Mouse (Mus musculus) embryo, embryonic 10.5 days (tissue): ENCODE data around the gene Rtn3.
A peak's percentile ranks its signal among the peaks of the same experiment; 100 is the strongest.

Experiments
- DNase-seq: peaks from one replicate; pipeline ENCODE4 v3.0.0-alpha.2; 2015; ENCODE audit warnings: low spot score

The Rtn3 gene

DNA sequence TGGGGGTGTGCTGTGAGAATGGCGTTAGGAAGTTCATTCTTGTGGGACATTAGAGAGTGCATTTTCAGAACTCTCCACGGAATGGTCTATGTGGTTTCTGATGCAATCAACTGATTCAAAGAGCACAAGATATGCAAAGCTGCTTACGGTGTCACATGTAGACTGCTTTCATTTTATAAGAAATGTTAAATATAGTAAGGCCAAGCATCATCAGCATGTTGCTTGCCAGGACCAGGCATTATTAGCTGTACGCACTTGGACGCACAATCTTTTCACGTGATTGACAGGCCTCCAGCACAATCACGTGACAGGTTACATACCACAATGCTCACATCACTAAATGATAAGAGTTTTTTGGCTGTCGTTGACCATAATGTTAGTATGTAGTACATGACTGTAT, 4.6 kb upstream of the Rtn3 start:
- DNase-seq, result no peak

DNA sequence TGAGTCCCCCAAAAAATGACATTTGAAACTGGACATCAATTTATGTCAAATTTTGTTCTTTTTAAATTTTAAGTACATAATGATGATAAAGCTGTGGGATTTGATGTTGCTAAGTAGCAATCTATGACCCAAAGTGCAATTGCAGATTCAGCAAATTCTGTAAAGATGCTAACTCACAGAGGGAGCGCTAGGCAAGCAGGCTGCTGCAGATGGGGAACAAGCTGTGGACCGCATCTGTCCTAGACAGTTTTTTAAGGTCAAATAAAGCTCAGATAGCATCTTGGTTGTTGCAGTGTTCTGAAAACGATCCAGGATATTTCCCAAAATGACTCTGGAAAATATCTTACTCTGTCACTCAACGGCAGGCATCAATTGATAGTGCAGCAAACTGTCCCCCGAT, 995 bp upstream of the Rtn3 start:
- no peak for DNase-seq

DNA sequence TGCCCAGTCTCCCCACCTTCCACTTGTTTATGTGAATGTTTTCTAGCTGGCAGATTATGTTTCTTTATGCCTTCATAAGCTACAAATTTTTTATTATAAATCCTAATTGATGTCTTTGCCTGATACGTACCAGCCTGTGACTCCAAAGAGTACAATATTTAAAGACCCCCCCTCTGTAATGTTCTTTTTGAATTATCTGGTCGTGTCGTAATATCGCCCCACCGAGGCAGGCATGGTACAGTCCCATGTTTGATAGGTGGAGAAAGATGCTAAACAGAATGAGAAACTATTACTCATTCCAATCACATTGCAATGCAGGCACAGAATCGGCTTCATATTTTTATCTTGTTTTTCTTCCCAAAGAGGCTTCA, 416 bp upstream of the Rtn3 start:
- DNase-seq, result no peak

DNA sequence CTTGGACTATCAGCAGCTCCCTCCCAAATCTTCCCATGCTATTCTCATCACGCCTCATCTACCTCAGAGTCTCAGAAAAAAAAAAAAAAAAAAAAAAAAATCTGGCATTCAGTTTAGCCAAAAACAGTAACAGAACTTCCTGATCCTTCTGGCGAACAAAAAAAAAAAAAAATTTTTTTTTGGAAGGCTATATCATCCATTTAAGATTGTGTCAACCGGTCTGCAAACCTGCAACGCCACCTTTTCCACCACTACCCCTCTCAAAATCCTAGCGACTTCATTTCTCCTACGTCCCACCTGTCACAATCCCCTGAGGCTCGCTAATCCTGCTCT, 849 bp downstream of the Rtn3 start:
- no peak for DNase-seq

DNA sequence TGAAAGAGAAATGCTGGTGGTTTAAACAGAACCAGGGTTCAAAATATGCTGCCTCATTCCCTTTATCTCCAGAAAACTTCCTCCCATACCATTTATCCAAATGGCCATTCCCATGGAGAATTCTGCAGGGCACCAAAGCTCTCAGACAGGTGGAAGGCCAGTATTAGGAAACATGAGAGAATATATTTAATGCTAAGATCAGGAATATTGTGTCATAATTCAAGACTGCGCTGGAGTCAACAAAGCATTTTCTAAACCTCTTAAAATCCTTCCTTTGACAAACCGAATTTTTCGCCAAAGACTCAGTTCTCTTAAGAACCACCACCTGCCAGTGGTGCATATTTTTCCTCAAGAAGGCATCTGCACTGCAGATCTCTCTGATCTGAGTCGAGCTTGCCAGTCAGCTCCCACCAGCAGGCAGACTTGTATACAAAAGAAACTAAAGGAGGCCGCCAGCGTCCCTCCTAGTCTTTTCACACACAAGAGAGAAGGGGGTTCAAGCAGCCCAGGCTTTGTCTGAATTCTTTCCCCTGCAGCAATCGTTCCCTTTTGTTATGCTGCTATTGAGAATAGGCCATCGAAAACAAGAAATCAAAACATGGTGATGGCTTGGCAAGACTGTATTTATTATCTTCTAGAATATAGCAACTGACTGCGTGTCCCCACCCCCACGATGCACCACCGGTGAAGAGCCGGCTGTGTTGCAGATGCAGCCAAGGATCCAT, 1.4 kb downstream of the Rtn3 start:
- DNase-seq, result peak; percentile 74

DNA sequence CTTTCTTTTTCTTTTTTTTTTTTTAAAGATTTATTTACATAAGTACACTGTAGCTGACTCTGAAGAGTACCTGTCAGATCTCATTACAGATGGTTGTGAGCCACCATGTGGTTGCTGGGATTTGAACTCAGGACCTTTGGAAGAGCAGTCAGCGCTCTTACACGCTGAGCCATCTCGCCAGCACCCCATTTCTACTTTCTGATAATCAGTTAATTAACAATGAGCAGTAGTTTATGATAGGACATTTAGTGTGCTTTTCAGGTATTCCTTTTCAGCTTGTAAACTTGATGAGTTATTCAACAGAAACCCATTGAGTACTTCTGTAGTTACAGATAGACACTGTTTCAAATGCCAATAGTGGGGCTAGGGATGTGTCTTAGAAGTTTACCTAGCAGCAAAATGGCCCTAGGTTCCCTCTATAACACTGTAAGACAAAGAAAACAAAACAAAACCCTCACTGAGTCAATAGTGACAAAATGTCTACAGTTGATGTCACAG, 3.3 kb downstream of the Rtn3 start:
- no peak for DNase-seq

DNA sequence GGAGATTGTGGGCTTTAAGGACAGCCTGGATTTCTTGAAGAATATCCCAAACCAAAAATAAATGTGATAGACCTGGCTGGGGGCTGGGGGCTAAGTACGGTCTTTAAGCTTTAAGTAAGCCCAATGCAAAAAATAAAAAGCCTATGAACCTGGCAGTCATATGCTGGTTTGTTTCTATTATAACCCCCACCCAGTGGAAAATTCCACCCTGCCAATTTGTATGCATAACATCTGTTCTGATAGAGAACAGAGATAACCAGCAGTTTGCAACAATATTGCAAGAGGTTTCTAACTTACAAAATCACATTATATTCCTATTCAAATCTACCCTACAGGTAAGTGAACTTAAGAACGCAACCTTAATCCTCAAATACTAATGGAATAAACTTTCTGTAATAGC, 12.4 kb downstream of the Rtn3 start:
- DNase-seq, result no peak

DNA sequence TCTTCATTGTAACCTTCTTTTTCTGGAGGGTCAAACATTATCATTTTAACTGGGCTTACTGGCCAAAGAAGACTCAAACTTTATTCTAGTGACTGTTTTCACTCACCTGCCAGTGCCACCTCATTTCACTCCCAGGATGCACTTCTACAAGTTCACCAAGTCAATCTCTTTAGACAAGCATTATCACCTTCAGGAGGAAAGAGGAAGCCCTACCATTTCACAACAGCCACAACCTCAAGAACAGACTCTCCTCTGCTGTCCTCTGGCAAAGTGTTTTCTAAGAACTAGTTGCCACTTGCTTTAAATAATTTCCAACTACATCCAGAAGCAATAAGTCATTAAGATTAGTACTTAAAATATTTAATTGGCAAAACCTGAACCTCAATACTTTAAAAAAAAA, 15.2 kb downstream of the Rtn3 start:
- DNase-seq, result no peak

DNA sequence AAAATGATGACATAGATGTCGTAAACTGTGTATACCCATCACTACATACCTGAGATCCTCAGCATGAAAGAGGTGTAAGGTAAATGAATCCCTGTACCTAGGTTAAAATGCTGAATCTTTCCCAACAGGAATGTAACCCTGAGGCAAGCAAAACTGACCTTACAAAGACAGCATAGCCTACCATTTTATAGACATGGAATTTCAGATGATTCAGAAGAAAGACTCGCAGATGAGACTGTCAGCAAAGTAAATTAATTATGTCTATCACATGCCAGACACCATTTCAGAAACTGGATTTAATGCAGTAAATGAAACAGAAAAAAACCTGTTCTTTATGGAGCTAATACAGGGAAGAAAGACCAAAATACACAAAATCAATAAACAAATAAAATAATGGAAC, 23.7 kb downstream of the Rtn3 start:
- no peak for DNase-seq

DNA sequence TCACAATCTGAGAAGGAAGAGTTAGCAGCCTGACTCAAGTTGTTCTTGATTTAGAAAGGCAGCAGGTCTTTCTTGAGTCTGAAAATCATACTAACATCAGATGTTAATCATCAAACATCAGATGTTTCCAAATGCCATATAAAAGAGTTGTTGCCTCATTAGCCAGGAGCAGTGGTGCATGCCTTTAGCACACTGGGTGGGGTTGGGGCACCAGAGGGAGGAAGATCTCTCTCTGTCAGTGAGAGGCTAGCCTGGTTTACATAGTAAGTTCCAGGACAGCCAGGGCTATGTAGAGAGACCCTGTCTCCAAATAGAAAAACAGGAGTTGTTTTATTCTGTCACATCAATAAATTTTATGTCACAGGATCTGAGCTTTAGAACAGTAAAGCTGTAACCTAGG, 24.2 kb downstream of the Rtn3 start:
- no peak for DNase-seq

DNA sequence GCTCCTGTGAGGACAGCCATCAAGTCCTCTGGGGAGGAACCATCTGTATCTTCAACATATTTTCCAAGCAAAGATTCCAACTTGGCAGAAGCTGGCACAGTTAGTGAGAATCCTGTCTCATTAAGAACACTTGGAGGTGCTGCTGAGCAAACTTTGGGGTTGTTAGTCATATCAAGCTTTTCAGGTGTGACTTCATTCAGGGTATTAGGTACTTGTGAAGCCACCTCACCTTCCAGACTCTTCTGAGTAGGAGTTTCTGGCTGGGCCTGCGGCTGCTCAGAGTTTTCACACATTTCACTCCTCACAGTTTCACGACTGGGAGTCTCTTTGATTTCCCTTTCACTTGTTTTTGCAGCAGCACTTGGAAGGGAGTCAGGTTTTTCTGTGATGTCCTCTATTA, 26.3 kb downstream of the Rtn3 start:
- DNase-seq, result no peak

DNA sequence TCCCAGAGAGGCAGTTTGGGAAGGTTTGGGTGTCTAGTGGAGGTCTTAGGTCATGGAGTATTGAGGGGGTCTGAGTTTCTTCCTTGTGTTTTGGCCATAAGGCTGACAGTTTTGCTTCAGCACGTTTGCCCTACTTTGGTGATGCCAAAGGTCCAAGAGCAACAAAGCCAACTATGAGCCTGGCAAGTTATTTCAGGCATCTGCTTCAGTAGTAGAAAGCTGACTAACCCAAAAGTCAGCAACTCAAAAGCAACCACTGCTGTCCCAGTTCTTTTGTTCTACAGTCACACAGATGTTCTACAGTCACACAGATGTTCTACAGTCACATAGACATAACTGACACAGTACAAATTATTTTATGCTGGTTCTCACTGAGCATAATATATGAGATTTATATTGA, 37.5 kb downstream of the Rtn3 start:
- DNase-seq, result no peak

DNA sequence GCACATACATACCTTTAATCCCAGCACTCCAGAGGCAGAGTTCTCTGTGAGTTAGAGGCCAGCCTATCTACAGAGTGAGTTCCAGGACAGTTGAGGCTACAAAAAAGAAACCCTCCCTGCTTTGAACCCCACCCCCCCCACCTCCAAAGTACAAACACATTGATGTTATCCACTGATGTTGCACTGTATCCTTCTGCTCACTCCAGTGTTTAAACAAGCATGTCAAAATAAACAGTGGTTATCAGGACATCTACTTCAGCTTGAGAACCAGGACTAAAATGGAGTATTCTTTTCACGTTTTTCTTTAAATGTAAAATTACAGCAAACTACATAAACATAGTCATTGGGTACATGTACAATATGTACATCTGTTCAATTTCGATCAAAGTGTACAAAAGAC, 38.0 kb downstream of the Rtn3 start:
- no peak for DNase-seq

DNA sequence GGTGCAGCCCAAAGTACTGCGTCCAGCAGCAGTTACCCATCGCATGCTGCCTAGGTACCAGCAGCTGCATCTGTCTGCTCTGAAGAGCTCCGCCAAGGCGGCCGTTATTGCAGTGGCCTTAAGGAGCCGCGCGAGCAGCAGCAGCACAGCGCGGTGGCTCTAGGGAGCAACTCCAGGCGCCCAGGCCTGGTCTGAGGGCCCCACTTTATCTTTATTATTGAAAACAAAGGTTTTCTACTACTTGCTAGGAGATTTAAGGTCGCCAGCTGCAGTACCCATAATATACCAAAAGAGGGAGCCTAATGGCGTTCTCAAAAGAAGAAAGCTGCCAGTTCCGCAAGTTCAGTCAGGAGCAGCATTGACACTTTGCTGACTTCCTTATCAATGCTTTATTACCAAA, 41.6 kb downstream of the Rtn3 start:
- peak; percentile 84 for DNase-seq

DNA sequence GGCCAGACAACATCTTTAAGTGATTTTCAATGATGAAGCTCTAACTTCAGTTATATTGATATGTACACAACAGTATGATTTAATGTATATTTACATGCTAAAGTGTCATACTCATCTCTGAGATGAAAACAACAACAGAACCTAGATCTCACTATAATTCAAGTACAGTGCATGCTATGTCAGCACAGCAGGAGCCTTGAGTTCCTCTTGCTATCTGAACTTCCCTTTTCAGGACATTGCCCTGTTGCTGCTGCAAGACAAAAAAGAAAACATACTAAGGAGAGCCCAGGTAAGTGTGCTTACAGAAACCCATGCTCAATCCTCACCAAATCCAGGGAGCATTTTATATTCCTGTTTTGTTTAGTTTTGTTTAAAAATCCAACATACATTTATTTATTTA, 44.8 kb downstream of the Rtn3 start:
- DNase-seq, result no peak

DNA sequence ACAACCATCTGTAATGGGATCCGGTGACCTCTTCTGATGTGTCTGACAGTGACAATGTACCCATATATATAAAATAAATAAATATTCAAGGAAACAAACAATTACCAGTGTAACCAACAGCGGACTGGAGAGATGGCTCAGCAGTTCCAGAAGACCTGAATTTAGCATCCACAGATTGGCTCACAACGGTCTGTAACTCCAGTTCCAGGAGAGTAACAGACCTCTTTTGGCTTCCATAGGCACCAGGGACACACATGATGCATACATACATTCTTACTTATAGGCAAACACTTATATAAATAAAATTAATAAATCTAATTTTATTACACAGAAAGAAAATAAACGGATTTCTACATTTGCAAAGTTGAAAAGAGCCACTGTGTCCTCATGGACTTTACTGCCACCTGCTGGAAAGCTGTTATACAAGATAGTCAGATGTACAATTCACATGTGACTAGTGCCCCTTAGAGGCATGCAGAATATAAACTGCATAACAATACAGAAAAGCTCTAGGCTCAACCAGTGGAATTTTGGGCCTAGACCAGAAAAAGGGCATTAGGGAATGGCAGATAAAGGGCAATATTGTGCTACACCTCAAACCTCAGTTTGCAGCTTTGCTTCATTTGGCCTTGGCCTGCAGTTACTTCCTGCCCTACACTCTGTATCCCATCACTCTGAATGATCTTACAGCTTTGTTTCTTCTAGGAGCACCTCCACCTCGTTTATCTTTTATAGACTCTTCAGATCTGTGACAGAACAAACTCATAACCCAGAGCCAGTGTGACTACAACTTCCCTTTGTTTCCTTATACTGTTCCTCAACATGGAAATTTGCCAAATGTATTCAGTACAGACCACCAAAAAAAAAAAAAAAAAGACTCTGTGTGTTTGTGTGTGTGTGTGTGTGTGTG, 46.8 kb downstream of the Rtn3 start:
- DNase-seq, result peak; percentile 82

DNA sequence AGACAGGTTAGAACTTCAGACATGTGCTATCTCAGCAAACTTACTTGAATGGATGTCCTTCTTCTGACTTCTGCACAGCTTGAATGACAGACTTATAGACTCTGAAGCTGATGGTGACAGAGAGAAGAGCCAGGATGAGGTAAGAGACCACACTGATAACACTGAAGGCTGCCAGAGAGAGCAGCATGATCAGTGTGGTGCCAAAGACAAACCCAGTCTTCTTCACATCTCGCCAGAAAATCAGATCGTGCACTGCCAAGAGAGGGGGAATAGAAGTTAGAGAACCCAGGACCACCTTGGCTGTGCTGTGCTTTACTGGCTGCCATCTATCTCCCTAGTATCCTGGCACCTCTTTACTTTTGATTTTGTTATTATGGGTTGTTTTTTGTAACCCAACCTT, 48.2 kb downstream of the Rtn3 start:
- no peak for DNase-seq

DNA sequence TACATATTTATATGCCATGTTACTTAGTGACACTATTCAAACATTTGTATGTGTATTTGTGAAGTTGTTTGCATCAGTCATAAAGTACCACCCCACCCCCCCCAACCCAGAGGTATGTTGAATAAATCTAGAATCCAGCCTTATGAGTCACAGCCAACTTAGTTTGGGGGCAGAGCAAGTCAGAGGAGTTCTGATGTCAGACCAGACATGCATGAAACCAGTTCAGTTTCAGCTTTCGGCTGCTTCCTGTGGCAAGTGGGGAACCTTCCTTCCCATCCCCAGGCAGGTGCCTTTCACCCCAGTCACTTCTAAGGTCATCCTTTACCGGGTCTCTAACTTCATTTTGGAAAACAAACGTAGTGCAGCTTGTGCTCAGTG, 57.7 kb downstream of the Rtn3 start:
- DNase-seq, result no peak

DNA sequence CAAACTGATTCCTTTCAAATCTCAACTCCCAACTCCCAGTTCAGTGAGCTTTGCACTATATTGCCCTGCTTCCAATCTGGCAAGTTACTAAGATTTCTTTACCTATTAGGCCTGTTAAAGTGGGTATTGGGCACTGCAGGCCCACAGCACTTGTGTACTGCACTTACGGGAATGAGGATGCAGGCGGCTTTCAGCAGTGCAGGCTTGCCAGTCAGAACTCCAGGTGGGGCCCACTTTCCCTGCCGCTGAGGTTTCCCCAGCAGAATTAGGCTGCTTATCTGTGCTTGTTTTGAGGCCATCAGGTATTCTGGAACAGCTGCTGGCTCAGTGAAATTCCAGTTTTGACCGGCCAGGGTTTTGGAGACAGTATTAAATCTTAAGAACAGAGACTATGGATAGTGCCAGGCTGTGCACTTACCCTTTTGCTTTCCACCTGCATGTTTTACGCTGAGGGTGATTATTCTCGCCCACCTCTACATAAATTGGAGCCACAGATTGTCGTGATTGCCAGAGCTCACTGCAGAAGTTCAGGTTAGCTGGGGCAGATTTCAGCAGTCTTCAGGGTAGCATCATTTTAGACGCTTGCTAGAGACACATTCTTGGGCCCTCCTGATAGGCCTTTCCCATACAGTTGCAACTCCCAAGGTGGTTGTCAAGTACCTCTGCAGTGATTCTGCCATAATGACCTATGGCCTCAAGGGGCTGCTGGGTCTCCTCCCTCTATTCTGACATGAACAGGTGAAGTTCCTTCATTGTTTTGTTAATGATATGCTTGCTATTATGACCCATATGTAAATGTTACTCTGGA, 58.3 kb downstream of the Rtn3 start:
- DNase-seq, result no peak

DNA sequence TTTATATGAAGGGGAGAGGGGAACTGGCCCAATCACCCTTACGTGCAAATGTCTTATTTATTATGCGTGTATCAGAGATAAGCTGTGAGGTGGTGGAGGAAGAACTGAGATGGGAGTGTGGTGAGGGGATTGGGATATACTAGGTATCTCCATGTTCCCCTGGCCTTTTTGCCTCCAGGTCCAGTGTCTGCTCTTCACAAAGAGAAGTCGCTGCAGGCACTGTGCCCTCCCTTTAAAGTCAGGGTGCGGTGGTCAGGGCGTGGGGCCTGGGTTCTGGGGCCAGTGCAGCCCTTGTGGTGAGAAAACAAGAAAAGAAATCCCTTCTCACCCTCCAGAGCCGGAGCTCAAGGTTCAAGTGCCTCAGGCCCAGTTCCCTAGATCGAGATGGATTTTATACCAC, 59.0 kb downstream of the Rtn3 start:
- DNase-seq, result no peak

DNA sequence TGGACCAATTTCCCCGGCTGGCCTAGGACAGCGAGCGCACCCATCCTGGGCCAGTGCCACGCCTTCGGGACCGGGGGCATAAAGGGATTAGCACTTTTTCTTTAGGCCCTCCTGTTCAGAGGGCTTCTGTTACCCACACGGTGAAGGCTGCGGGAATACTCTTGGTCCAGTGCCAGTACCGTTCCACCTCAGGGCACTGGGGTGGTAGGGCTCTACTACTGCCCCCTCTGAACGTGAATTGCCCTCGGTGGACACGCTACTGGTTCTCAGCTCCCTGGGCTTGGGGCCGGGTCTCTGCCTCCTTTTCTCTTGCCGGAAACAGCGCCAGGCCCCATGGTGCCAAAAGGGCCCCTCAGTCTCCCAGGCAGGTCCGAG, 59.4 kb downstream of the Rtn3 start:
- no peak for DNase-seq

DNA sequence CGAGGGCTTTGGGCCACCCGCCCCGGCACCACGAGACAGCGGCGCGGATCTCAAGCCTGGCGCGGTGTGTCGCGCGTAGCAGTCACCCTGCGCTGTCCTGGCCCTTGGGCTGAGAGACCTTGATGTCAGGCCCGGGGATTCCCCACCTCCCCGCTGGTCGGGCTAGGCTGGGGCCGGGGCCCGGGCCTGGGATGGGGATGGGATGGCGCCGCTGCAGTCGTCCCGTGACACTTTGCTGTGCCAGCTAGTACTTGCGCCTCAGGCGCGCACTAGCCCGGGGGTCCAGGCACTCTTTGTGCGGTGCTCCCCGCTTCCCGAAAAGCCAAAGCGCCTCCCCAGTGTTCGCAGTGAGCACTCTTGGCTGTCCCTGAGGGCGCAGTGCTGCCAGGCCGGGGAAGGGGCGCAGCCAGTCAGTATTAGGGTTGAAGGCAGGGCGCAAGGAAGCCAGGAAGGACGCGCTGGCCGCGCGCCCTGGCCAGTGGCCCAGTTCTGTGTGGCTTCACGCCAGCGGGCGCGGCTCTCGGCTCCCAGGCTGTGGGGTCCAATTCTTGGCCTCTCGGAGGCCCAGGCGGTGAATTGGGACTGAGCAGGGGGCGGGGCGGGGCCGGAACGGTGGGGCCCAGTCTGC, 59.9 kb downstream of the Rtn3 start:
- no peak for DNase-seq

DNA sequence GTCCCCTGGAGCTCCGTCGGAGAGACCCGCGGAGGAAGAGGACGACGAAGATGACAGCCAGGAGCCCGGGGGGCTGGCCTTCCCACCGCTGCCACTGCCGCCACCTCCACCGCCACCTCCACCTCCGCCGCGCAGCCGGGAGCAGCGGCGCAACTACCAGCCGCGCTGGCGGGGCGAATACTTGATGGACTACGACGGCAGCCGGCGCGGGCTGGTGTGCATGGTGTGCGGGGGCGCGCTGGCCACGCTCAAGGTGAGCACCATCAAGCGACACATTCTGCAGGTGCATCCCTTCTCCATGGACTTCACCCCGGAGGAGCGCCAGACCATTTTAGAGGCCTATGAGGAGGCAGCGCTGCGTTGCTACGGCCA, 60.4 kb downstream of the Rtn3 start:
- DNase-seq, result no peak
